Mouse (Mus musculus) intestine, postnatal 0 days (tissue): ENCODE results near the gene Smim26. TPM values are rescaled to one million over a fixed set of nuclear protein-coding genes. Genes with fewer than 3 reads are reported as not detected.

Source experiments
- ATAC-seq: fragments of 200-750 bp; cut with Nextera tagmentation; 2 replicates; pipeline ENCODE4 v1.8.0; 2017; ENCODE audit warnings: mild to moderate bottlenecking, moderate TSS enrichment, moderate library complexity
- H3K27ac ChIP-seq: fragments of 300-500 bp; sonication (generic); 2 replicates; pipeline ENCODE4 v1.5.1; 2014; ENCODE audit warnings: mild to moderate bottlenecking, low read depth, low read length, moderate library complexity
- H3K27me3 ChIP-seq: fragments of 300-500 bp; sonication (generic); replicated peaks from 2 replicates; pipeline ENCODE4 v1.6.1; 2014; ENCODE audit warnings: low read length, mixed read lengths; ENCODE audit not compliant: control insufficient read depth, insufficient read depth
- H3K36me3 ChIP-seq: fragments of 300-500 bp; sonication (generic); 2 replicates; pipeline ENCODE4 v1.6.1; 2014; ENCODE audit warnings: mild to moderate bottlenecking, moderate library complexity; ENCODE audit not compliant: control insufficient read depth, insufficient read depth
- H3K4me1 ChIP-seq: fragments of 300-500 bp; sonication (generic); replicated peaks from 2 replicates; pipeline ENCODE4 v1.6.1; 2014; ENCODE audit warnings: antibody characterized with exemption, low read length, mixed read lengths; ENCODE audit not compliant: control insufficient read depth, insufficient read depth
- H3K4me2 ChIP-seq: fragments of 300-500 bp; sonication (generic); replicated peaks from 2 replicates; pipeline ENCODE4 v1.6.1; 2014; ENCODE audit warnings: low read depth, mild to moderate bottlenecking, moderate library complexity
- H3K4me3 ChIP-seq: fragments of 300-500 bp; sonication (generic); 2 replicates; pipeline ENCODE4 v1.5.1; 2014; ENCODE audit warnings: low read depth, low read length
- H3K9ac ChIP-seq: fragments of 300-500 bp; sonication (generic); 2 replicates; pipeline ENCODE4 v1.6.1; 2014; ENCODE audit warnings: mild to moderate bottlenecking, low read depth, low read length
- H3K9me3 ChIP-seq: fragments of 300-500 bp; sonication (generic); 2 replicates; pipeline ENCODE4 v1.6.1; 2016; ENCODE audit warnings: mixed run types; ENCODE audit not compliant: control insufficient read depth
- CTCF ChIP-seq: sonication (generic); IDR thresholded peaks from 2 replicates; pipeline ENCODE4 v1.5.1; 2016; ENCODE audit warnings: low read depth, mild to moderate bottlenecking, control low read depth, antibody characterized with exemption, moderate library complexity
- WGBS: fragments of 180-500 bp; shearing (Covaris S2); extraction: QIAGEN DNeasy Blood & Tissue Kit; methylation state at CpG from one replicate; pipeline ENCODE4 v1.1.7; 2014; 5-methylcytosine and 5-hydroxymethylcytosine counted together
- microRNA-seq: library from miRNA; unstranded; fragments of <30 nt; microRNA quantifications from one replicate; pipeline ENCODE4, GENCODE M21; 2016
- polyA plus RNA-seq: library from polyadenylated mRNA; unstranded; fragments of >200 nt; fragmentation: Nextera tagmentation; extraction: Ambion mirVana; gene quantifications from 2 replicates; pipeline ENCODE4 v1.2.1, GENCODE M21; 2015

Gene Smim26
- polyA plus RNA-seq, 1 experiment from 2014 or later: 48.0 TPM

GRCm38 (mm10) chr2:144640101-144640500 is 46.2 kb downstream of the Smim26 start:
- Histone ChIP-seq H3K4me1 (no peaks in the 10 kb centered on the region), H3K27ac (no peak overlapping the region), H3K9me3 (no peaks in the 10 kb centered on the region), H3K36me3 (no peaks in the 10 kb centered on the region), H3K4me2 (no peak overlapping the region), H3K27me3 (no peaks in the 10 kb centered on the region), H3K4me3 (no peak overlapping the region), H3K9ac (no peak overlapping the region)
- ATAC-seq: no peak
- TF ChIP-seq CTCF: no peak
- WGBS: 81% methylated on average over 7 of the region's 7 CpGs

- no peaks in the 10 kb centered on the region for H3K9me3 ChIP-seq
- no peak overlapping the region for H3K4me2 ChIP-seq
- H3K9ac ChIP-seq: no peak overlapping the region
- H3K27me3 ChIP-seq: no peaks in the 10 kb centered on the region
- H3K36me3 ChIP-seq: no peaks in the 10 kb centered on the region
- no peaks in the 10 kb centered on the region for H3K4me1 ChIP-seq
- no peak for ATAC-seq
- WGBS: 74% methylated on average over 4 of the region's 4 CpGs
- no peak overlapping the region for H3K27ac ChIP-seq
- TF ChIP-seq CTCF: no peak
- H3K4me3 ChIP-seq: no peak overlapping the region
Observed at GRCm38 (mm10) chr2:144641991-144642390, 48.1 kb downstream of the Smim26 start.

Small RNA genes within 50 kb of the gene (microRNA-seq; reads per million reads assigned to microRNA genes)
- gene Gm24823: not detected

Other genes starting within 250 kb of the Smim26 start
- gene Kat14, start 225.1 kb upstream of the Smim26 start, polyA plus RNA-seq: 34.9 and 40.9 TPM in 2 replicates
- 8.0 and 12.4 TPM in 2 replicates for gene Pet117, start 225.1 kb upstream of the Smim26 start, polyA plus RNA-seq
- 0.30 and 0.47 TPM in 2 replicates for gene Dzank1, start 66.6 kb upstream of the Smim26 start, polyA plus RNA-seq
- gene Polr3f, start 66.3 kb upstream of the Smim26 start, polyA plus RNA-seq: 6.7 and 8.1 TPM in 2 replicates
- gene Rbbp9, start 43.2 kb upstream of the Smim26 start, polyA plus RNA-seq: 17.6 and 18.3 TPM in 2 replicates
- 69.1 and 72.4 TPM in 2 replicates for gene Sec23b, start 37.8 kb upstream of the Smim26 start, polyA plus RNA-seq
- 31.6 and 32.6 TPM in 2 replicates for gene Dtd1, start 5.8 kb downstream of the Smim26 start, polyA plus RNA-seq
- gene Scp2d1, start 229.6 kb downstream of the Smim26 start, polyA plus RNA-seq: not detected in 2 replicates